Mouse (Mus musculus) frontal cortex, postnatal 36 days (tissue): ENCODE results near the gene Stpg4.

Experiments
- DNase-seq, 2 experiments: peaks; one replicate each; pipeline ENCODE4 v3.0.0; 2022; ENCODE audit warnings: low spot score in 2 of 2

The Stpg4 gene

GRCm38 (mm10) chr17:87351241-87352105 lies 76.1 kb downstream of the Stpg4 start:
- no peak for DNase-seq

- no peak for DNase-seq
Observed at GRCm38 (mm10) chr17:87350471-87351240, 76.9 kb downstream of the Stpg4 start.

- no peak for DNase-seq
Observed at GRCm38 (mm10) chr17:87349575-87349974, 78.0 kb downstream of the Stpg4 start.

- DNase-seq, result no peak
Observed at GRCm38 (mm10) chr17:87349069-87349468, 78.5 kb downstream of the Stpg4 start.

GRCm38 (mm10) chr17:87348353-87348752 lies 79.2 kb downstream of the Stpg4 start:
- DNase-seq, result no peak

GRCm38 (mm10) chr17:87345252-87345593 lies 82.3 kb downstream of the Stpg4 start:
- DNase-seq, result no peak

- DNase-seq, result no peak
Observed at GRCm38 (mm10) chr17:87344441-87345251, 82.9 kb downstream of the Stpg4 start.

GRCm38 (mm10) chr17:87343060-87343703 lies 84.4 kb downstream of the Stpg4 start:
- no peak for DNase-seq
